Mouse (Mus musculus): ENCODE measurements around the gene Cryba4.

Gene Cryba4

GRCm38 (mm10) chr5:112265110-112265509 lies 12.8 kb upstream of the Cryba4 start:
- DNase-seq, result no peak

- DNase-seq, result no peak
Observed at GRCm38 (mm10) chr5:112264099-112264498, 11.8 kb upstream of the Cryba4 start.

- no peak for DNase-seq
Observed at GRCm38 (mm10) chr5:112260818-112261217, 8.5 kb upstream of the Cryba4 start.

- DNase-seq, result no peak
Observed at GRCm38 (mm10) chr5:112259862-112260650, 7.7 kb upstream of the Cryba4 start.

- DNase-seq, result no peak
Observed at GRCm38 (mm10) chr5:112257896-112258295, 5.6 kb upstream of the Cryba4 start.

- peak; percentile 54 to 55 for DNase-seq
Observed at GRCm38 (mm10) chr5:112256457-112256856, 4.1 kb upstream of the Cryba4 start.

GRCm38 (mm10) chr5:112255426-112255825 lies 3.1 kb upstream of the Cryba4 start, which contains the start of gene Crybb1:
Crybb1 (plus strand) TSS chr5:112255815.
- peak; percentile 89 to 93 for DNase-seq

- peak; percentile 59 to 68 for DNase-seq
Observed at GRCm38 (mm10) chr5:112254282-112254806, 2.0 kb upstream of the Cryba4 start.

- DNase-seq, result no peak
Observed at GRCm38 (mm10) chr5:112253169-112253568, 851 bp upstream of the Cryba4 start.

- DNase-seq, result no peak
Observed at GRCm38 (mm10) chr5:112249106-112249505, 3.2 kb downstream of the Cryba4 start.

- no peak for DNase-seq
Observed at GRCm38 (mm10) chr5:112247399-112247798, 4.9 kb downstream of the Cryba4 start.

- no peak for DNase-seq
Observed at GRCm38 (mm10) chr5:112244890-112245615, 7.3 kb downstream of the Cryba4 start.

- no peak for DNase-seq
Observed at GRCm38 (mm10) chr5:112244275-112244562, 8.1 kb downstream of the Cryba4 start.

GRCm38 (mm10) chr5:112243539-112244274 lies 8.6 kb downstream of the Cryba4 start:
- no peak for DNase-seq

GRCm38 (mm10) chr5:112243041-112243440 lies 9.3 kb downstream of the Cryba4 start:
- DNase-seq, result no peak

GRCm38 (mm10) chr5:112242361-112242778 lies 9.9 kb downstream of the Cryba4 start:
- no peak for DNase-seq

- DNase-seq, result no peak
Observed at GRCm38 (mm10) chr5:112241849-112242248, 10.5 kb downstream of the Cryba4 start.

GRCm38 (mm10) chr5:112240761-112241160 lies 11.6 kb downstream of the Cryba4 start:
- peak; percentile 90 to 93 for DNase-seq

GRCm38 (mm10) chr5:112238781-112239482 lies 13.4 kb downstream of the Cryba4 start:
- no peak for DNase-seq

GRCm38 (mm10) chr5:112237866-112238570 lies 14.3 kb downstream of the Cryba4 start:
- DNase-seq, result no peak

- no peak for DNase-seq
Observed at GRCm38 (mm10) chr5:112237439-112237838, 14.9 kb downstream of the Cryba4 start.

- DNase-seq, result no peak
Observed at GRCm38 (mm10) chr5:112236631-112237030, 15.7 kb downstream of the Cryba4 start.

Data from cerebellum, adult 18-20 months (tissue).